Mouse (Mus musculus) lung, postnatal 36 days (tissue): ENCODE results near the gene Pold1.

ENCODE experiments used
- DNase-seq: peaks from one replicate; pipeline ENCODE4 v3.0.0; 2022; ENCODE audit warnings: mixed read lengths

The Pold1 gene

DNA sequence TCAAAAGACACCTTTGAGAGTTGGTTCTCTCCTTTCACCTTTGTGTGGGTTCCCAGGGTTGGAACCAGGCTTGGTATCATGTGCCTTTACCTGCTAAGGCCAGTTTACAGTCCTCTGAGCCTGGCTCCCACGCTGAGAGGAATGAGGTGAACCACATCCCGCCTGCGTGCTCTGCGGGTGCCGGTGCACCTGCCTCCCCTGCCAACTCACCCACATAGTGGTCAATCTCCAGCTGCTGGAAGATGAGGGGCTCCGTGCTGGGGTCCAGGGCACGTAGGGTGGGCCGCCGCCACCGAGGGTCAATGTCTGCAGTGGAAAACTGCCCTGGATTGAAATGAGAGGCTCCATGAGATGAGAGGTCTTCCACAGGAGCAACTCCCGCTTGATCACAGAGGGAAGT, 6.1 kb downstream of the Pold1 start:
- DNase-seq: no peak

DNA sequence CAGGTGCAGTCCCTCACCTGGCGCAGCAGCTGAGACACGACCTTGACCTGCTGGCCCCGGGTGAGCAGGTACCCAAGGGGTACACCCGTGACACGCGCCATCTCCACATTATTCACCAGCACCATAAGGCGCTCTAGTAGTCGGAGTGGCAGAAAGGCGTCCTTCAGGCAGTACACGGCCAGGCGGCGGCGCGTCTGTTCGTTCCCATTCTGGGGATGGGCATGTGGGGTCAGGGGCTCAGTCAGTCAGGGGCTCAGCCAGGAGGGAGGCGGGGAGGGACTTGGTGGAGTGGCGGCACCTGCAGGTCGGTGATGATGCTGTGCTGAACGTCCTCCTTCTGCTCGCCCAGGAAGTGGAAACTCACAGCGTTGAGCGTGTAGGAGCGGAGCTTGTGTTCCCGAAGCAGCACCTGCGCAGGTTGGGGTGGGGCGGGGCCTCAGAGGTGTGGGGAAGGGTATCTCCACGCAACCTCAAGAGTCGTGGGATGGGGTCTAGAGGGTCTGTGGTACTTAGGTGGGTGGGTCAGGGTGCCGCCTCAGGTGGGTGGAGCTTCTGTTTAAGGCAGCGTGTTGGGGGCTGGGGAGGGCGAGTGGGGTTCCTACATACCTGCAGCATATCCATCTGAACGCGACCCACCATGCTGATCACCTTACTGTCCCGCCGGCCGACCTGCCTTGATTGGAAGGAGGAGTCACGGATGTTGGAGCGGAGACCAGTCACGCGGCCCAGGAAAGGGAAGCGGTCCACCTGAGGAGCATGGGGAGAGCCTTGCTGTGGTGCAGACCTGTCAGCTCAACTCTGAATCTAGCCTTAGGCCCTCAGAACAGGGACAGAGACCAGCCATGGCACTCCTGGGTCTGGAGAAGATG, 9.7 kb downstream of the Pold1 start:
- DNase-seq: no peak

DNA sequence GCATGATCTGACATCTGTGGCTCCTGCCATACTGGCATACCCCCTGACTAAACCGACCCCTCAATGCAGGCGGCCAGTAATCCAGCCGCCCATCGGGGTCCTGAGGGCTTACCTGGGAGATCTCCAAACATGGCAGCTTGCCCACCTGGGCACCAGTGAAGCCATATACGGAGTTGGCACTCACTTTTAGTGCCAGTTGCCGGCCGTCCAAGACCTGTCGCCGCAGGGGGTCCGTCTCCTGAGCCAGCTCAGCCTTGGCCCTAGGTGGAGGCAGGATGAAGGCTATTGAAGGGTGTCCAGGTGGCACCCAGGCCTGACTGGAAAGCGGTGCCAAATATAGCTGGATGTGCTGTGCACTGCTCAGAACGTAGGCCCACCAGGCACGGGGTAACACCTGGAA, 11.2 kb downstream of the Pold1 start:
- DNase-seq: no peak

DNA sequence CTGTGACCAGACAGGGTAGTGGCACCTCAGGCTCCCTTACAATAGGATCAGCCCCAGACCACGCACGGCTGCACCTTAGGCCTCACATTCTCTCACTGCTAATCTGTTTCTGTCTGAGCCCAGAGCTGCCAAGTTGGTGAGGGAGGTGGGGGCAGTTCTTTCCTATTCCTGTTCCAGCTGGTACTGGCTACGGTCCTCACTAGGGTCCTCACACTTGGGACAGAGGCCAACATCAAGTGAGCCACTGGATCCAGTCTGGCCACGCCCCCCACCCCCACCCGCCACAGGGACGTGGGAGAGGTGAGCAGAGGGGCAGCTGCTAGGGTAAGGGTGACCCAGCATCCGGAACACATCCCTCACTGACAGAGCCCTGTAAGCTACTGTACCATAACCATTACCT, 11.6 kb downstream of the Pold1 start:
- no peak for DNase-seq

DNA sequence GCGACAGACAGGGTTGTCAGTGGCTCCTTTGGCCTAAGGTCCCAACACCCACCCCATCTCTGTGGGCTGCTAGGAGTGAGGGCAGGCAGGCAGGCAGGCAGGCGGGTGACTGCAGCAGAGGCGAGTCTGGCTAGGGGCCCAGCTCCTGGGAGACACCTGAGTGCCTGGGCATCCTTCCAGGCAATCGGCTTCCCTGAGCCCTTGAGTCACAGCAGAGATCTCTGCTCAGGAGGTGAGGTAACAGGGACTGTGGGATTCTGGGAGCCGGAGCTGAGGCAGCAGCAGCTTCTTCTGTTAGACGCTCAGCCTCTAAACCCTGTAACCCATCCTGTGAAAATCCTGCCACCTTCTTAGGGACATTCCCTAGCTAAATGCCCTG, 12.1 kb downstream of the Pold1 start:
- peak; percentile 83 for DNase-seq

DNA sequence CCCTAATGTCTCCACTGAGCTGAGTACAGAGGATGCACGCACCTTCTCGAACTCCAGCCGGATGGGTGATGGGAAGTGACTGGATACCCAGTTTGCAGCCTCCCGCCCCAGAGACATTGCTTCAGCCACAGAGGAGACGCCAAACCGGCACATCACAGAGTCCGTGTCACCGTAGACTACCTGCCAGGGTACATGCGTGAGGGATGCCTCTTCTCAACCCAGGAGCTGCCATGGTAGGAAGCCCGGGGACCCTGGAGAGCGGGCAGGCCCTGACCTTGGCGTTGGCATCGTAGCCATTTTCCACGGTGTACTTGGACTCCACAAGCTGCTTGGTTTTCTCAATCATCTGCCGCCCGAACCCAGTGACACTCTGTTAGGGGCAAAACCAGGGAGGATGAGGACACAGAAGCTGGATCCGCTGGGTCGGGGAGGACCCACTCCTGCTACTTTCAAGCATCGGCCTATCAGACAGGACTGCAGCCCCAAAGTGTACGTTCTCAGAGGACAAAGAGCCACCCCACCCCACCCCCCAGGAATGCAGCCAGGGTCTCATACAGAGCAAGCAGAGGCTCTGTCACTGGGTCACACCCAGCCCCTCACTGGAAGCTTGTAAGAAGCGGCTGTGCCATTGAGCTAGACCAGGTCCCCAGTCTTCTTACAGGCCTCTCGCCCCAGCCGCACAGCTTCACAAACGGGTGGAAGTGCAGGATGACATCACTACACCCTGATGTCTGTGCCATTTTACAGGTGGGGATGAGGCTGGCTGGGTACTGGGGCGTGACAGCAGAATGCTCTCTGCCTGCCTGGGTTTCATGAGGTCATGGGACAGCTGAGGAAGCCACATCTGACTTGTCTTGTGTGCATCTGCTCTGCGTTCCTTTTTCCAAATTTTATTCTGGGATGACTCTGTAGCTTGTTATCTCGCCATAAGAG, 12.7 kb downstream of the Pold1 start:
- DNase-seq: no peak

DNA sequence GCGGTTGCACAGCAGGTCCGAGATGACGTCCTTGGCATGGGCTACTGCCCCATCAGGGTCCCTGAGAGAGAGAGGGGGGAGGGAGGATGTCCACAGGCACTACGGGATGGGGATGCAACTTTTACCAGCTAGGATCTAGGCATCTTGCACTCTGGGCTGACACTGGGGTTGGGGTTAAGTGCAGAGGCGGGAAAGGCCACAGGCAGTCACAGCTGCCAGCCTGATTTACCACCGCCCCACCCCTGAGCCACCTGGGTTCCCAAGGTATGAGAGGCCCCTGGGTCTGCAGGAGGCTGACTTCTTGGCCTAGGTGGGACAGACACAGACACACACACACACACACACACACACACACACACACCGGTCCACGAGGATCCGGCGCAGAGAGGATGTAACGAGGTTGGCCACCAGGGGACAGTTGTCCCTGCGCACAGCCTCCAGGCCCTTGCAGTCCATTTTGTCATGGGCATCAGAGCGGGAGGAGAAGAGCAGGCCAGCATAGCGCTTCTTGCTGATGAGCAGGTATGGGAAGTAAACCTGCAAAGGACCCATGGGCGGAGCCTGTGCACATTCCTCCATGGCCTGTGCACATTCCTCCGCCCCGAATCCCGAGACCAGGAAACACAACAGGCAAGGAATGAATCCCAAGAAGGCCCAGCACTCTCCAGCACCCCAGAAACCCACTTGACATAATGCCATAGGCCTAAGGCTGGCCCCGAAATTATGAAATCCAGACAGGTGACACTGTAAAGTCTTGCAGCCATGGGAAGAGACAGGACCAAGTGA, 13.8 kb downstream of the Pold1 start:
- no peak for DNase-seq

DNA sequence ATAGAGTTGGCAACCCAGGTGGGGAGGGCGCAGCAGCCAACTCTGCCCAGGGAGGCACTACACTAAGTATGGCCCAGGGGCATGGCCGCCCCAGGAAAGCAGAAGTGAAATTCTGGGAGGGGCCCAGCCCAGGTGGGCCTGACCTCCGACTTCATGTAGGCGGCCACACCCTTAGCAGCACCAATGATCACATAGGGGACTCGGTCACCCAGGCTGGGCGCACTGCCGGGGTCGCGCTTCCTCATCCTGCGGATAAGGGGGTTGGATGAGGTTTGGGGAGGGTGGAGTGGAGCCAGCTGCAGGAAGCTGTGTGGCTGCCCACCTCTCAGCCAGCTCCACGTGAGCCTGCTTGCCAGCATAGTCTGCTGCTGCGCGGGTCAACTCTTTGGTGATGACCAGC, 14.4 kb downstream of the Pold1 start:
- DNase-seq: peak; percentile 49

DNA sequence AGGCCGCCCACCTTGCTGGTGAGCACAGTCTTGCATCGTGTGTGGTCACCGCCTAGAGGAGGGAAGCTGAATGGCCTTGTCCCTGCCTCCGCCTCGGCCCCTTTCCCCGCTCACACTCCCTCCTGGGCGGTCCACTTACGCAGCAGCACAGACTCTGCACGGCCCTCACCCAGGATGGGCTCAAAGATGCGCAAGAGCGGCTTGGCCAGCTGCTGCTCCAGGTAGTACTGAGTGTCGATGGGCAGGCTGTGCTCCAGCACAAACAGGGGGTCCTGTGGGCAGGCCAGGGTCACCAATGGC, 15.0 kb downstream of the Pold1 start:
- DNase-seq: no peak

DNA sequence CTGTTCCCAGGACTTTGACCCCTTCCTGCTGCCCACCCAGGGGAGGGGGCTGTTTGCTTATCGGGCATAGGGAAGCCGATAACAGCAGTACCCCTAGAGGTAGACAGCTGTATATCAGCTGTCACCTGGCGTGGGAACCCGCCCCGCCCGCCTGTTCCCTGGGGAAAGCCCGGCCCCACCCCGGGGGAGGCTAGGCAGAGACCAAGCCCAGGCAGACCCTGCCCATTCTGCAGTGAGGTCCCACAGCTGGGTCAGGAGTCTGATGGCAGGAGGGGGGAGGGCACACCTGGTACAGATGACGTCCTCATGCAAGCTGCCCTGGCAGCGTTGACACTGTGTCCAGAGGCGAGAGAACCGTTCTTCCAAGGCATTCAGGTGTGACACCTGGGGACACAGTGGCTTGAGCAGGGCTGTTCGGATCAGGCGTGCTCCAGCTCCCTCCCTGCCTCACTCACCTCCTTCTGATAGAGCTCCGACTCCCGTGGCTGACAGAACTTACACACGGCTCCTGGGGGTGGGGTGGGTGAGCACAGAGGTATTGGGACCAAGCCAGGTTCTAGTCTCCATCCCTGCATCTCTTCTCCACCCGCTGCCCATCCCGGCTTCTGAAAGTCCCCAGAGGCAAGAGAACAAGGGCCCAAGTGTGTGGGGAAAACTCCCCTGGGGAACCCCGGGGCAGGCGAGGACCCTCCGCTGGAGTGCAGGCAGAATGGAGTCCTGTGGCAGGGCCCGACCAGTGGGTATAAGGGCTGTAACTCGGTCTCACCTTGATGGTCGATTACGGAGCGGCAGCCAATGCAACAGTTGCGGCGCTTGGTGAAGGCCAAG, 15.5 kb downstream of the Pold1 start:
- DNase-seq: no peak

DNA sequence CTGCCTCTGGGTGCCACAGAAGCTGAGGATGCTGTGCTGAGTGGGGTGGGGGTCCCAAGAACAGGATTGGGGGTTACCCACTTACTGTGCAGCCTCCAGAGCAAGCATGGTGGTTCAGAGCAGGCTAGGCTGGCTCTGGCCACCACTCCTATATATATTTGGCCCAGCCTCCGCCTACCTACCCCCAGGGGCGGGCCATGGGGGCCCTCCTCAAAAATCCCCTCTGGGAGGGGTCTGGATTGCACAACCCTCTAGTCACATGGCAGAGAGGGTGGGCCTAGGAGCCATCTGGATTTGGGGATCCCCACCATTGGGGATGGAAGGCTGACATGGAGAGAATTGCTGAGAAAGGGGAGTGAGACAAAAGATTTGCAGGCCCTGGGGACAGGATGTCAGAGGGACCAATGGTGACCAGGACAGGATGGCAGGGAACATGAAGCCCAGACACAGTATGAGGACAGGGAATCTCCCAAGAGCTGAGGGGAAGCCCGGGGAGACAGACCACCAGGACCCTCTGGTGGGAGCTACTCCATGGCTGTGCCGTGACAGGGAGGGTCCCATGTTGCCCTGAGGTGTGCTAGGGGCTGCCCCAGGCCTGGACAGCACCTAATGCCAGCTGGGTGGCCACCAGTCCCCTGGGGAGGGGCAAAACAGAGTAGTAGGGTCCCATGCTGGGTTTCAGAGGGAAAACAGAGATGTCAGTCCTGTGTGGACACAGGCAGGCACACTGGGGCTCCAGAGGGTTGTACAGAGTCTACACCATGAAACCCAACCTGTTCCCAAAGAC, 16.5 kb downstream of the Pold1 start, which contains the start of gene Spib:
Spib (minus strand) TSS at position 126 of the 787 bp plus-strand sequence.
- DNase-seq: no peak

DNA sequence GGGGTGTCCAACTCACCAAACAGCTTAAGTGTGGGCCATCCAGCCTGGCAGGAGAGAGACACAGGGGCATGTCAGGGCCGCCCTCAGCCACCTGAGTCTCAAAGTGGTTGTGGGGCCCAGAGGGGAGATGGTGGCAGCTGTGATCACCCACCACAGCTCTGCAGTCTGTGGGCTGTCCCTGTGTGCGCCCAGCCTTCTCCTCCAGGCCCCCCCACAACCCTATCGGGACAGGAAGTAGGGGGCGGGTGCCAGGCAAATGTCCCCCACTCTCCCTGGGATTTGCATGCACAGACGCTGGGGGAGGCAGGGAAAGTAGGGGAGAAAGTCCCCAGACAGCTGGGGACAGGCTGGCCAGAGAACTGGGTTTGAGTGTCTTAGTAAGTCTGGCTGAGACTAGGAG, 17.4 kb downstream of the Pold1 start:
- DNase-seq: no peak

DNA sequence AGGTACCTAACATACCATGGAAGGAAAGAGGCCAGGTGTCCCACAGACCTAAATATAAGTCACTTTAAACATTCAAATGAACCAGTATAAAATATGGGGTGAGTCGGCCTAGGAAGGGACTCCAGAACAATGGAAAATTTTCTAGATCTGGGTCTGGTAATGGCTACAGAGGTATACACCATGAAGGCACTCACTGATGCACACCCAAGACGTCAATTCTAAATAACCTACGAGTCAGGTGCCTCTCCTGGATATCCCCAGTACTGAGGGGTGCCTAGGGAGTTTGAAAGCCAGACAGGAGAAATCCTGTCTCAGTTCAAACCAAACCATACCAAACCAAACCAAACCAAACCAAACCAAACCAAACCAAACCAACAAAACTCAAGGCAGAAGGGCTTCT, 18.1 kb downstream of the Pold1 start:
- DNase-seq: no peak

DNA sequence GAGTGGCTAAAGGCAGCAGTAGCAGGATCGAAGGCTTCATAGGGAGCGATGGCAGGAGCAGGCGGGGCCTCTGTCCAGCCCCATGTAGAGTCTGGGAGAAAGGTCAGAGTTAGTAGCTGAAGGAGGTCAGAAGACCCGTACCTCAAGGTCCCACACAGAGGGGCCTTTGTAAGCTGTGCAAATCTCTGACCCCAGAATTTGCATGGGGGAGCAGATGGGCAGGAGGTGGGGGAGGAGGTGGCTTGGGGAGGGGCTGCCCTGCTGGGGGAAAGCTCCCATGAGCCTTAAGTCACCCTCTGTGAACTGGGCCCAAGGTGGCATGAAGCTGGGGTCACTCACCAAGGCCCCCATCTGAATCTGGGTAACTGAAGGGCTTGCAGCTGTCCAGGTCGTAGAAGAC, 19.1 kb downstream of the Pold1 start:
- DNase-seq: no peak

DNA sequence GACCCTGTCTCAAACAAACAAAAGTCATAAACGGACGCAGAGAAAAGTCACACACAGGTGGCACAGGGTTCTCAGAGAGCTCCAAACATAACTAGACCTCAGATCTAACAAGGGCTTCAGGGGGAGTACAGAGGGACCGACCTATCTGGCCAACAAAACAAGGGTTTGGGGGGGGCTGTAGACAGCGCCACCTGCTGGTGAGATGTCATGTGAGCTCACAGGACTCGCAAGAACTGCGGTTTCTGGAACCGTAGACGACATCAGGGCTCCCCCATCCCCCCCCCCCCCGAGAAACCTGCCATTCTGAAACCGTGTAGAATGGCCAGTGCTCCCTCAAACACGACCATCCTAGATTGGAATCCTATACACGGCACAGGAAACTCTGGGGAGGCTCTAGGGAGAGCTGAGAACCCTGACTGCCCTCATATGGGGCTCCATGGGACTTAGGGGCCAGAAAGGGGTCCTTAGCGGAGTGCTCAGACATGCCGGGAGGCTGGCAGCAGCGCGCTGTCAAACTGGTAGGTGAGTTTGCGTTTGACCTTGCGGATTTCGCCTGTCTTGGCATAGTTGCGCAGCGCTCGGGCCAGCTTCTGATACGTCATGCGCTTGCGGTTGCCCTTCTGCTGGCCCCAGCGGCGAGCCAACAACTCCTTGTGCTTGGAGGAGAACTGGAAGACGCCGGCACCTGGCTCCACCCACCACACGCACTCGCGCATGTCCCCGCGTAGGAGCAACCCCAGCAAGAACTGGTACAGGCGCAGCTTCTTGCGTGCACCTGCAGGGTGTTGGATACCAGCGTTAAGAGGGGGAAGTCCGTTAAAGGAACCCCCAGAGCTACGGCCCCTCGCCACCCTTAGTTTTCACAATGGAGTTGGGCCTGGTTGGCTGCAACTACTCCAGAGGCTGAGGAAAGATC, 20.9 kb downstream of the Pold1 start:
- DNase-seq: peak; percentile 88

DNA sequence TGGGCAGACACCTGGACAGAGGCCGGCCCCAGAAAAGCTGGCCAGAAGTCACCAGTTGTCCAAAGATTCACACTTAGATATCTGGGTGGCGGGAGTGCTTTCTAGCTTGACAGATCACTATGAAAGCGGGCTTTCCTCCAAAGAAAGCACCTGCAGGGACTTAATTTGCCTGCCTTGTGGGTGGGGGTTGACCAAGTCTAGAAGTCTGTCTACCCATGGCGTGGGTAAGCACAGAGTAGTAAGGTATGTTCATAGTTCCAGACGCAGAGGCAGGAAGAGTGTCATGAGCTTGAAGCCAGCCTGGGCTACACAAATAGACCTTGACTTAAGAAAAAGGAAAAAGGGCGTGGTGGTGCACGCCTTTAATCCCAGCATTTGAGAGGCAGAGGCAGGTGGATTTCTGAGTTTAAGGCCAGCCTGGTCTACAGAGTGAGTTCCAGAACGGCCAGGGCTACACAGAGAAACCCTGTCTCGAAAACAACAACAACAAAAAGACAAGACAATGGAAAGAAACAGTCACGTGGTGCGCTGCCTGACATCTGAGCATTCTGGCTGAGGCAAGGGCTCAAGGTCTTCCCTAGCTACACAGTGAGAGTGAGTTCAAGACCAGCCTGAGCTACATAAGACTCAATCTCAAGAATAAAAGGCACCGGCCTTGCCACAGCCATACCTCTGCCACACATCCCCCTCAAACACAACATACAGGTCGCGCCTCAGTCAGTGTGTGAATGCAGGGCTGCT, 22.1 kb downstream of the Pold1 start:
- DNase-seq: no peak

DNA sequence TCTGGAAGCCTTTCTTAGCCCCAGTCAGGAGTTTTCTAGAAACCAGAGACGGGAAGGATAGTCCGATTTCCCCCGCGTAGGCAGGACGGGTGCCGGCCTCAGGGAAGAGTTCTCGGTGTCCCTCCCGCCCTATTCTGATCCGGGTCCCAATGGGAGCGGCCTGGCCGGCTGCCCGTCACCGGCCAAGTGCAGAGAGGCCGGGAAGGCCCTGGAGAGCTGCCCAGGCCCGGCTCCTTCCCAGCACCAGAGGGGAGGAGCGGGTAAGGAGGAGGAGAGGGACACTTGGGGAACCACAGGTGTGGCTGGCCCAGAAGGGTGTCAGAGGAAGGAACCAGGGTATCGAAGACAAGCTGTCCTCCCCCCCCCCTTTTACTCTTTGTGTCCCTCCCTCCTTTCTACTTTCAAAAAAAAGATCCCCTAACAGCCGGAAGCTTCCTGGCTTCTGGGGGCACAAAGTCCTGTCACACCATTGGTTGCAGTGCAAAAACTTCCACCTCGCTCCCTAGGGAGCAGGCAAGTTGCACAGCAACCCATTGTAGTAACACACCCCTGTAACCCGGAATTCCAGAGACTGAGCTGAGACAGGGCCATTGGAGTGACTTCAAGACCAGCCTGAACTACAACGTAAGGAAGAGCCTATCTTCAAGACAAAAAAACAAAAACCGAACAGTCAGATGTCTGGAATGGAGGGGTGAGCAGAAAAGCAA, 23.4 kb downstream of the Pold1 start:
- DNase-seq: peak; percentile 91

DNA sequence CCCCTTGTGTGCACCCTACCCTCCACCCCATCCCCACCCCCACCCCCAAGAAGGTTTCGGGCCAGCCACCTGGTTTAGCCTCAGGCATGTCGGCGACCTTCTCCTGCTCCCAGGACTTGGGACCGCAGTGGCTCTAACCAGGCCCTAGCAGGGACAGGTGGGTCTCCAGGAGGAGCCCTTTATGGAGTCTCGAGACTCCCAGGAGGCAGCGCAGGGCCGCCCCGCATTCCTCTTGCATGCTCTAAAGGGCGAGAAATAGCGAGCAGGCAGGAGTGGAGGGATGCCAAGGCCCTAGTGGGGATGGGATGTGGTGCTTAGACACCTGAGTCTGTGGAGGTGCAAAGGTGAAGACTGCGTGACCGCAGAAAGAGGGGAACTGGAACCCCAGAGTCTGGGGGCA, 24.1 kb downstream of the Pold1 start, which contains the start of gene Mybpc2:
Mybpc2 (minus strand) TSS at position 155 of the 400 bp plus-strand sequence.
- peak; percentile 45 for DNase-seq

DNA sequence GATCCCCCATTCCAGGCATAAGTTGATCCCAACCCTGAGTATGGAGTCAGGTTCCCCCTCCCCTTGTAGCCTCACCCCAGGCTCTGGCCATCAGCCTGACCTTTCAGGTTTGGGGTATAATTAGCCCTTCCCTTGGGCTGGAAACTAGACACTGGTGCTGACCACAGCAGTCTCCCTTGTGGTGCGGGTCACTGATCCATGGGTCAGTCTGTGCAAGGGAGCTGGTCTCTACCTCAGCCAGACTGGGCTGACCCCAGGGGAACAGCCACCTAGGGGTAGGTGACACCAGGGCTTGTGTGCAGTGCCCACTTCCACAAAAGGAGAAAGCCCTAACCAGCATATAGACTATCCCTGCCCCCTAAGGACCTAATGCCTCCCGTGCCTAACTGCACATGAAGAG, 25.6 kb downstream of the Pold1 start:
- DNase-seq: no peak
